Mouse (Mus musculus): ENCODE data around the gene H2-DMa.

Gene H2-DMa

GRCm38 (mm10) chr17:34152923-34153322 lies 33.6 kb downstream of the H2-DMa start, which contains the start of gene H2-DMb1:
TSS of gene H2-DMb1 (plus strand) at chr17:34153072.
- DNase-seq (ENCODE audit: low spot score in 2 of 2): no peak

DNA sequence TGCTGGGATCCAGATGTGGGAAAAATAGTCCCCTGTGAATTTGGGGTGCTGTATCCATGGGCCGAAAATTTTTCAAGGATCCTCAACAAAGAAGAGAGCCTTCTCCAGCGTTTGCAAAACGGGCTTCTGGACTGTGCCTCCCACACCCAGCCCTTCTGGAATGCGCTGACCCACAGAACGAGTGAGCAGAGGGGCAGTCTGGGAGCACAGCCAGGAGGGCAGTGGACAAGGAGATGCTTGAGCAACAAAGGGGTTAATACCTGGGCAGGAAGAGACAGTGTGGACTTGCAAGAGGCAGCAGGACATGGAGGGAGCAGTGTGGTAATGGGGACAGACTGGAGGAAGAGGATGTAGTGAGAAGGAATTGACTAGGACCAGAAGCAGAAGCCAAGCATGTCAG lies 36.2 kb downstream of the H2-DMa start:
- DNase-seq (ENCODE audit: low spot score in 2 of 2): no peak

GRCm38 (mm10) chr17:34164202-34164895 lies 45.0 kb downstream of the H2-DMa start:
- DNase-seq (ENCODE audit: low spot score in 2 of 2): peak; percentile 51 to 74

- DNase-seq (ENCODE audit: low spot score in 2 of 2): no peak
Measured at GRCm38 (mm10) chr17:34165033-34165730, 45.8 kb downstream of the H2-DMa start.

GRCm38 (mm10) chr17:34169279-34169678 lies 49.9 kb downstream of the H2-DMa start:
- peak in 1 of 2 experiments; percentile 66 for DNase-seq (ENCODE audit: low spot score in 2 of 2)

DNA sequence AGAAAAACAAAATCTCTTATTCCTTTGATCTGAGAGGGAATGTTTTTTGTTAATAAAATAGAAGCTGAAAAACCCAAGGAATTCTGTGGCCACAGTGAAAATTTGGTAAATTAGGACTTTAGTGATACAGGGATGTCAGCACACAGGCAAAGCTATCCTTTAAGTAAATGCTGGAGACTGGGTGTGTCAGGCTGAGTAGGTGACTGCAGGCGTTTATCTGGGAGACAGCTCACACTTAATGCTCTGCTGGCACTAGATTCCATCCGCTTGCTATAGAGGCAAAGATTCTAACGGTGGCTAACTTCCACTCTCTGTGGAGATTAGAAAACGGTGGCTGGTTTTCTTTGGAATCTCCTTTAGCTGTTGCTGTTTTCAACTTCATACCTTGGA lies 51.1 kb downstream of the H2-DMa start:
- no peak for DNase-seq (ENCODE audit: low spot score in 2 of 2)

GRCm38 (mm10) chr17:34170877-34171498 lies 51.6 kb downstream of the H2-DMa start:
- peak; percentile 82 to 94 for DNase-seq (ENCODE audit: low spot score in 2 of 2)

DNA sequence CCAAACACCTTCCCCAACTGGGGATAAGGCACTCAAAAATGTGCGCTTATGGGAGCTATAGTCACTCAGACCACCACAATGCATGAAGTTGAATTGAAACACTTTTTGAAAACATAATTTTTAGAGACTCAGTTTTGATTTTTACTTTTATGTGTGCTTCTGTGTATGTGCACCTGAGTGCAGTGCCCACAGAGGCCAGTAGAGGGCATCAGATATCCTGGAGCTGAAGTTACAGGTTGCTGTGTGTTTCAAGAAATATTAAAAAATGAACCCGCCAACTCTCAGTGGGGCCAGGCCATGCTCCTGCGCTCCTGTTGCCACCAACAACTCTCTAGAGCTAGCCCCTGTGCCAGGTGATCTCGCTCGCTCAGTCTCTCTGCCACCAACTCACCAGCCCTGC lies 53.2 kb downstream of the H2-DMa start:
- DNase-seq (ENCODE audit: low spot score in 2 of 2): no peak

DNA sequence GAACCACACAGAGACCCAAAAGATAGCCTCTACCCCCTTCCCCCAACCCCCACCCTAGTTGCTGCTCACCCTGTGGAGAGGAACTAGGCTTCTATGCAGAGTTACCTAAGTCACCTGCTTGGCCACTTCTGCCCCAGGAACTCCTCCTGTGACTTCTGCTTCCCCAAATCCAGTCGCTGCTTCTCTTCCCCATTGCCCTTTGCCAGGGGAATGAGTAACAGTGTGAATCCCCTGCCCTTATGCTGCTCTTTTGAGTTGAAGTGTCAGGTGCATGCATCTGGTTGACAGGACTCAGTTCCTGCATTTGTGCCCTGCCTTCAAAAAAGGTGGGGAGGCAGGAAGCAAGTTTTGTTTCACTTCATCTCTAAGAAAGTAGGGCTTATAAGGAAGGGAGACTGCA lies 54.7 kb downstream of the H2-DMa start:
- DNase-seq (ENCODE audit: low spot score in 2 of 2): peak in 1 of 2 experiments; percentile 19

DNA sequence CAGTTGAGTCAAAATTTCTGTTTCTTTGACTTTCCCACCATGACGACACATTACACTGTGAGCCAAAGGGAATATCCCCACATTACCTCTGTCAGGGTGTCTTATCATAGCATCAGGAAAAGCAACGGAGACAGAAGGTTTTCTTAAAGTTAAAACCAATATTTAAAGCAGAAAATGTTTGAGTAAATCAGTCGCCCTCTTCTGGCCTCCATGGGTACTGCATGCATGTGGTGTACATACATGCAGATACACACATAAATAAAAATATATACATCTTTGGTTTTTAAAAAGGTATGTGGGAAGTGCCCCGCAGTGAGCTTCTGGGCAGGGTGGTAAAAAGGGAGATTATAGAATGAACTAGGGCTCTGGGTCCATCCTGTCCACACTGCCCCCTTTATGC lies 57.8 kb downstream of the H2-DMa start:
- no peak for DNase-seq (ENCODE audit: low spot score in 2 of 2)

DNA sequence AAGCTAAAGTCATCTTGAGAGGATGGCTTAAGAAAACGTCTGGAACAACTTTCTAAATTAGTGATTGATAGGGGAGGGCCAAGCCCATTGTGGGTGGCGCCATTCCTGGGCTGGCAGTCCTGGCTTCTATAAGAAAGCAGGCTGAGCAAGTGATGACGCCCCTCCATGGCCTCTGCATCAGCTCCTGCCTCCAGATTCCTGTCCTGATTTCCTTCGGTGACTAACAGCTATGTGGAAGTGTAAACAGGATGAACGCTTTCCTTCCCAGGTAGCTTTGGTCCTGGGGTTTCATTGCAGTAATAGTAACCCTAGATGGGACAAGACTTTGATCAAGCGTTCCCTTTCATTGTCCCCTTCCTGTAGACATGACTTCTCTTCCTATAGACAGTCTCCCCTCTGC lies 59.7 kb downstream of the H2-DMa start:
- no peak for DNase-seq (ENCODE audit: low spot score in 2 of 2)

DNA sequence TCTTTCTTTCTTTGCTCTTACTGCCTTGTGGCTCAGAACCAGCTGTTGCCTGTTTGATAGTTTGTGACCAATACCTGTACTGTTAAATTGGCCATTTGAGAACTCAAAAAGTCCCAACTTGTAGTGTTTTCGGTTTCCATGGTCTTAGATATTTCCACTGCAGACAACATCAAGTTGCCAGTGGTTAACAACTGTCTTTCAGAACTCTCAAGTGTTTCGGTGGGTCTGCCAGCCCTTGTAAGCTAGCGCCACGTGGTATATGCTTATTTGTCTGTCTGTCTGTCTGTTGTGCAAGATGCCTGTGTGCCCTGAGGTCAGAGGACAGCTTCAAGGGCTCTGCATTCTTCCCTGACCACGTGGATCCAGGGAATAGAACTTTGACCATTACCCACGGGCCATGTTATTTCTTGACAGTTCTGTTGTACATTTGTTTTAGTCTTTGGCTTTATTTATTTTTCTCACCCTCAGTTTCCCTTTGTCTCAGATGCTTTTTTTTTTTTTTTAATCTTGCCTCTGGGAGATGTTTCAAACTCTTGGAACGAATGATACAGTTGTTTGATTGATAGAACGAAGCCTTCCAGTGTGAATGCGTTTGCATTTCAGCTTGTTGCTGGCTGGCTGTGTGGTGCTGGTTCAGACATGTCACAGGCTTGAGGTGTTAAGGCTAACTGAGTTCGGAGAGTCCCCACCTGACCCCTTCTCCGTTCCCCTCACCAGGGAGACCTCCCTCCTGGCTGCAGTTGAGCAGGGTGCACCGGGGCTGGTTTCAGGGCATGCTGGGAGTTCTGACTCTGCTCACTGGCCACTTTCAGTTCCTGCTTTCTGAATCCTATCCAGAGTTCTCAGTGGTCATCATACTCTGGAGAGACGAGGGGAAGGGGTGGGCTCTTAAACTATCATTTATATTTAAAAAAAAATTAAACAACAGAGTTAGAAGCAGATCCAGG lies 60.8 kb downstream of the H2-DMa start:
- DNase-seq (ENCODE audit: low spot score in 2 of 2): no peak

GRCm38 (mm10) chr17:34183564-34184219 lies 64.4 kb downstream of the H2-DMa start:
- no peak for DNase-seq (ENCODE audit: low spot score in 2 of 2)

GRCm38 (mm10) chr17:34185526-34185925 lies 66.2 kb downstream of the H2-DMa start:
- no peak for DNase-seq (ENCODE audit: low spot score in 2 of 2)

GRCm38 (mm10) chr17:34186885-34187260 lies 67.5 kb downstream of the H2-DMa start:
- DNase-seq (ENCODE audit: low spot score in 2 of 2): no peak

- peak; percentile 98 to 99 for DNase-seq (ENCODE audit: low spot score in 2 of 2)
Measured at GRCm38 (mm10) chr17:34187261-34187916, 68.0 kb downstream of the H2-DMa start, which contains the start of the genes Tap1 and Psmb9. TSS of gene Tap1 (plus strand) at chr17:34187553. TSS of gene Psmb9 (minus strand) at chr17:34187764.

DNA sequence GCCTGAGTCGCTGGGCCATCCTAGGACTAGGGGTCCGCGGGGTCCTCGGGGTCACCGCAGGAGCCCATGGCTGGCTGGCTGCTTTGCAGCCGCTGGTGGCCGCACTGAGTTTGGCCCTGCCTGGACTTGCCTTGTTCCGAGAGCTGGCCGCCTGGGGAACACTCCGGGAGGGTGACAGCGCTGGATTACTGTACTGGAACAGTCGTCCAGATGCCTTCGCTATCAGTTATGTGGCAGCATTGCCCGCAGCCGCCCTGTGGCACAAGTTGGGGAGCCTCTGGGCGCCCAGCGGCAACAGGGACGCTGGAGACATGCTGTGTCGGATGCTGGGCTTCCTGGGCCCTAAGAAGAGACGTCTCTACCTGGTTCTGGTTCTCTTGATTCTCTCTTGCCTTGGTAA lies 68.7 kb downstream of the H2-DMa start:
- DNase-seq (ENCODE audit: low spot score in 2 of 2): peak; percentile 61 to 82

All from spleen, postnatal 4 days (tissue).